In genomic region chr11:80183705-80184255, GRCm38 (mm10) we compare ENCODE assay signal across 8 mouse cellular contexts. TPM values are rescaled to one million over a fixed set of nuclear protein-coding genes. Genes with fewer than 3 reads are reported as not detected.
A peak's percentile ranks its signal among the peaks of the same experiment; 100 is the strongest.
DNase-seq lines count a peak whose midpoint lies in the region; ATAC-seq lines count a peak whose summit lies in the region.

Gene Rnf135, plus strand, starts transcription at chr11:80183851.

- no peaks in the 10 kb centered on the region for H3K27me3 ChIP-seq in hindbrain, embryonic 13.5 days

- no peaks in the 10 kb centered on the region for H3K36me3 ChIP-seq in hindbrain, embryonic 13.5 days

- WGBS in hindbrain, embryonic 13.5 days, result 2% methylated on average over 33 of the region's 33 CpGs

- H3K27ac ChIP-seq in hindbrain, embryonic 13.5 days, result peak within 1 kb of the TSS; percentile 13

- DNase-seq in R1 (ENCODE audit: low read depth, low spot score), result peak; percentile 89
- DNase-seq in cerebellum, postnatal 25 days, result peak; percentile 90 to 95
- peak; percentile 60 to 76 for DNase-seq in frontal cortex, postnatal 14 days (ENCODE audit: low spot score in 2 of 2)
- DNase-seq in layer of hippocampus, postnatal 25 days (ENCODE audit: extremely low spot score in 1 of 2, low spot score in 1 of 2), result peak; percentile 49 to 69
- DNase-seq in lung, postnatal 14 days, result peak; percentile 95
- peak; percentile 91 for DNase-seq in ovary, postnatal 36 days (ENCODE audit: low spot score)
- peak; percentile 57 for DNase-seq in thymus, postnatal 14 days

- H3K4me2 ChIP-seq in hindbrain, embryonic 13.5 days, result peak within 1 kb of the TSS; percentile 61

- peak within 1 kb of the TSS; percentile 71 for H3K9ac ChIP-seq in hindbrain, embryonic 13.5 days

- no peaks in the 10 kb centered on the region for H3K9me3 ChIP-seq in hindbrain, embryonic 13.5 days

- H3K4me1 ChIP-seq in hindbrain, embryonic 13.5 days (replicated peaks), result peaks cover 5% of the 10 kb centered on the region; the same call in 1 of the 2 replicates

- peak within 1 kb of the TSS; percentile 49 for H3K4me3 ChIP-seq in hindbrain, embryonic 13.5 days

- no peak for ATAC-seq in hindbrain, embryonic 13.5 days (ENCODE audit: low FRiP score)

RNA-seq across cellular contexts. Expression of gene Rnf135, which starts in this region (rescaled TPM):
- polyA plus RNA-seq in hindbrain, embryonic 13.5 days (2015; fragmentation: Nextera tagmentation; extraction: Ambion mirVana), result 3.1 and 3.9 TPM in 2 replicates
- 1 to 10 TPM; 3.5 to 3.9 TPM for total RNA-seq in layer of hippocampus, postnatal 25 days (2021)
